Mouse (Mus musculus) thymus, adult 2 months (tissue): ENCODE data around the gene Zyg11b. TPM values are rescaled to one million over a fixed set of nuclear protein-coding genes. Genes with fewer than 3 reads are reported as not detected.

Source experiments
- DNase-seq: peaks from one replicate; pipeline ENCODE4 v3.0.0; 2021
- H3K27ac ChIP-seq: fragments of 200-500 bp; 2 replicates; pipeline ENCODE4 v1.5.1; 2012; ENCODE audit warnings: low read length, control low read depth; ENCODE audit not compliant: control insufficient read depth, insufficient read depth
- H3K27me3 ChIP-seq: fragments of 200-500 bp; 2 replicates; pipeline ENCODE4 v1.6.1; 2012; ENCODE audit warnings: mild to moderate bottlenecking, low read length, moderate library complexity, mixed read lengths; ENCODE audit not compliant: control insufficient read depth, insufficient read depth
- H3K36me3 ChIP-seq: fragments of 200-500 bp; 2 replicates; pipeline ENCODE4 v1.6.1; 2012; ENCODE audit warnings: mild to moderate bottlenecking, low read length, moderate library complexity; ENCODE audit not compliant: control insufficient read depth, insufficient read depth
- H3K4me1 ChIP-seq: fragments of 200-500 bp; replicated peaks from 2 replicates; pipeline ENCODE4 v1.6.1; 2012; ENCODE audit warnings: low read length; ENCODE audit not compliant: control insufficient read depth, insufficient read depth
- H3K4me3 ChIP-seq: fragments of 200-500 bp; 2 replicates; pipeline ENCODE4 v1.5.1; 2012; ENCODE audit warnings: mild to moderate bottlenecking, low read length, control low read depth, moderate library complexity; ENCODE audit not compliant: control insufficient read depth, insufficient read depth
- CTCF ChIP-seq: fragments of 200-500 bp; IDR thresholded peaks from 2 replicates; pipeline ENCODE4 v1.5.1; 2012; ENCODE audit warnings: mild to moderate bottlenecking, control low read depth, low read length, moderate library complexity, borderline replicate concordance; ENCODE audit not compliant: control insufficient read depth, poor library complexity, insufficient read depth; ENCODE audit errors: extremely low read depth
- POLR2A ChIP-seq: fragments of 200-500 bp; IDR thresholded peaks from 2 replicates; pipeline ENCODE4 v1.6.1; 2012; ENCODE audit warnings: mild to moderate bottlenecking, low read length, control low read depth, moderate library complexity; ENCODE audit not compliant: control insufficient read depth, poor library complexity, insufficient read depth; ENCODE audit errors: extremely low read depth
- WGBS: fragments of 180-500 bp; shearing (Covaris S2); methylation state at CpG from one replicate; pipeline ENCODE4 v1.1.7; 2018; 5-methylcytosine and 5-hydroxymethylcytosine counted together
- polyA plus RNA-seq: library from polyadenylated mRNA; depleted of rRNA; stranded (reverse); fragments of >200 nt; gene quantifications from 2 replicates; pipeline ENCODE4 v1.2.3, GENCODE M21; 2012

Gene Zyg11b
- polyA plus RNA-seq, 1 experiment, result 18.7 TPM

GRCm38 (mm10) chr4:108300266-108300665, 630 bp downstream of the Zyg11b start:
- peak; percentile 45 for DNase-seq
- 2% methylated on average over 14 of the region's 14 CpGs for WGBS

GRCm38 (mm10) chr4:108276973-108277372, 23.9 kb downstream of the Zyg11b start:
- no peak for DNase-seq
- TF ChIP-seq CTCF (no peak), POLR2A (no peak)
- Histone ChIP-seq H3K4me3 (no peak overlapping the region), H3K27ac (no peak overlapping the region), H3K36me3 (no peaks in the 10 kb centered on the region; the same call in 1 of the 2 replicates), H3K27me3 (no peaks in the 10 kb centered on the region), H3K4me1 (no peaks in the 10 kb centered on the region)
- WGBS, result 100% methylated on average over 3 of the region's 3 CpGs

More at GRCm38 (mm10) chr4:108300266-108300665, 630 bp downstream of the Zyg11b start:
- Histone ChIP-seq H3K27ac (peak overlapping the region; percentile 8; the same call in 1 of the 2 replicates), H3K4me1 (peaks cover 10% of the 10 kb centered on the region; the same call in 1 of the 2 replicates), H3K27me3 (no peaks in the 10 kb centered on the region), H3K36me3 (no peaks in the 10 kb centered on the region), H3K4me3 (peak overlapping the region; percentile 96)
- TF ChIP-seq POLR2A (no peak), CTCF (no peak)

DNA sequence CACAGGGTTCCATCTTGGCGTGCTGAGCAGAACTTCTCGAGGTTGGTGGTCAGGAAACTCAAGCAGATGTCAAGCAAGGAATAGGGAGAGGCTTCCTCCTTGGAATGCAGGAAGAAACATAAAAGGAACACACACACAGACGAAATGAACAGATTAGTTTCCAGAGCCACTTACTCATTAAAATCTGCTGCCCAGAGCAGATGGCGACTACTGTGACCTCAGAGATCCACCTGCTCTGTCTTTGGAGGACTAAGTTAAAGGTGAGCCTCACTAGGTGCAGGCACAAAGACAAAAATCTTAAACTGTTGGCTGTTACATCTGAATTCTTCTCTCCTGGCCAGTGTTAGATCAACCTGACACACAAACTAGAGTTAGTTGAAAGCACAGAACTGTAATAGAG, 28.6 kb downstream of the Zyg11b start:
- no peak for DNase-seq
- H3K4me1 ChIP-seq, result no peaks in the 10 kb centered on the region
- no peak overlapping the region for H3K27ac ChIP-seq
- H3K27me3 ChIP-seq, result no peaks in the 10 kb centered on the region
- WGBS, result 94% methylated on average over 4 of the region's 4 CpGs
- no peak for TF ChIP-seq POLR2A
- TF ChIP-seq CTCF, result no peak
- no peaks in the 10 kb centered on the region; the same call in none of the 2 replicates for H3K36me3 ChIP-seq
- no peak overlapping the region for H3K4me3 ChIP-seq

GRCm38 (mm10) chr4:108265774-108266173, 35.1 kb downstream of the Zyg11b start:
- DNase-seq, result no peak
- peaks cover 21% of the 10 kb centered on the region for H3K36me3 ChIP-seq
- no peak for TF ChIP-seq POLR2A
- no peak for TF ChIP-seq CTCF
- no peak overlapping the region for H3K27ac ChIP-seq
- no peaks in the 10 kb centered on the region for H3K27me3 ChIP-seq
- no peaks in the 10 kb centered on the region for H3K4me1 ChIP-seq
- WGBS, result 98% methylated on average over 7 of the region's 7 CpGs
- no peak overlapping the region for H3K4me3 ChIP-seq

GRCm38 (mm10) chr4:108253317-108253716, 47.6 kb downstream of the Zyg11b start:
- no peak overlapping the region for H3K27ac ChIP-seq
- no peaks in the 10 kb centered on the region for H3K4me1 ChIP-seq
- H3K36me3 ChIP-seq, result peaks cover 53% of the 10 kb centered on the region
- 94% methylated on average over 6 of the region's 6 CpGs for WGBS
- H3K27me3 ChIP-seq, result no peaks in the 10 kb centered on the region
- H3K4me3 ChIP-seq, result no peak overlapping the region
- DNase-seq, result peak; percentile 8
- peak; percentile 43; the same call in 1 of the 2 replicates for TF ChIP-seq CTCF
- no peak for TF ChIP-seq POLR2A

DNA sequence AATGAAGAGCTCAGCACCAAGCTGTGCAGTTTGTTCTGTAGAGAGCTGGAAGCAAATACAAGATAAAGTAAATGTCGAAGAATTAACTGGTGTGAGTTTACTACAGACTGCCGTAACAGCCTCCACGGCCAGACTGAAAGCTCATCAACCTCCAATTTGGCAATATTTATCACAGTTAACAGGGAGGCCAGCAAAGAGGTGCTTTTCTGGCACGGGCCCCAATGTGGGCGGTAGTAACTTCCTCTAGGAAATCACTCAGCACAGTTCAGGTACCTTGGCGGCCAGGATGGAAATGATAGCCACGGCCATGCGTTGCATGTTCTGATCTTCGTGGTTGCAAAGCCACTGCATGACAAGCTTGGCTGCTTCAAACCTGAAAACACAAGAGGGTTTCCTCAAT, 50.4 kb downstream of the Zyg11b start:
- H3K36me3 ChIP-seq, result peaks cover 43% of the 10 kb centered on the region
- TF ChIP-seq CTCF (no peak), POLR2A (no peak)
- H3K27ac ChIP-seq, result no peak overlapping the region
- no peaks in the 10 kb centered on the region for H3K4me1 ChIP-seq
- 73% methylated on average over 9 of the region's 9 CpGs for WGBS
- H3K4me3 ChIP-seq, result no peak overlapping the region
- DNase-seq, result no peak
- no peaks in the 10 kb centered on the region for H3K27me3 ChIP-seq

DNA sequence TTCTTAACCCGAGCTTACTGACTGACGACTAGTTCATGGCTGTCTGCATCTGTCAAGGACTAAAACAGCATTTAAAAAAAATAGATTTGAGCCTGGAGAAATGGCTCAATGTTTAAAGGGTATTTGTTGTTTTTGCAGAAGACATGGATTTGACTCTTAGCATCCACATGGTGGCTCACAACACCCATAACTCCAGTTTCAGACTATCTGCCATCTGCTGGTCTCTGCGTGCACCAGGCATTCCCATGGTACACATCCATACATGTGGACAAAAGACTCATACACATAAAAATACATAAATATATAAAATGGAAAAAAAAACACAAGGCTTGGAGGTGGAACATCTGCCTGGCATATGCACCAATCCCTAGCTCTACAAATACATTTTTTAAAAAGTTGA, 51.6 kb downstream of the Zyg11b start:
- Histone ChIP-seq H3K27me3 (no peaks in the 10 kb centered on the region), H3K4me1 (no peaks in the 10 kb centered on the region), H3K27ac (no peak overlapping the region), H3K4me3 (no peak overlapping the region), H3K36me3 (peaks cover 42% of the 10 kb centered on the region)
- DNase-seq, result no peak
- WGBS, result 96% methylated on average over 3 of the region's 3 CpGs
- TF ChIP-seq POLR2A (no peak), CTCF (no peak)
